Mouse (Mus musculus): ENCODE measurements around the gene Hist1h1t. TPM values are rescaled to one million over a fixed set of nuclear protein-coding genes. Genes with fewer than 3 reads are reported as not detected.

Hist1h1t gene
- polyA plus RNA-seq, 1 experiment from 2014 or later = not detected

DNA sequence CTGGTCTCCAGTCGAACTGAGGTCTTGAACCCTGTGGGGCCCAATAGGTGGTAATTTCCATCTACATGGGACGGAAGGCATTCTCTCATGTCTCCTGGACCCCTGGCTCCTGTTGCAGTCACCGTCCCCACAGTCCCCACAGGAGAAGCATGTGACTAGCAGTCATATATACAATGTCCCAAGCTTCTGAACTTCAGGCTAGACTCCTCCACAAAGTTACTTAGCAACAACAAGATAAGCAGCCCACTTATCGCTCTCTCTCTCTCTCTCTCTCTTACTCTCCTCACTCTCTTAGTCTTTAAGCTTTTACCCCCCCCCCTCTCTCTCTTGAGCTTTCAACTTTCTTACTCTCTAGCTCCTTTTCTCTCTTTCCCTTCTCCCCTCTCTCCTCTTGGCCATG, 28.6 kb downstream of the Hist1h1t start:
- no peak overlapping the region for H3K4me2 ChIP-seq (ENCODE audit: low read length)

DNA sequence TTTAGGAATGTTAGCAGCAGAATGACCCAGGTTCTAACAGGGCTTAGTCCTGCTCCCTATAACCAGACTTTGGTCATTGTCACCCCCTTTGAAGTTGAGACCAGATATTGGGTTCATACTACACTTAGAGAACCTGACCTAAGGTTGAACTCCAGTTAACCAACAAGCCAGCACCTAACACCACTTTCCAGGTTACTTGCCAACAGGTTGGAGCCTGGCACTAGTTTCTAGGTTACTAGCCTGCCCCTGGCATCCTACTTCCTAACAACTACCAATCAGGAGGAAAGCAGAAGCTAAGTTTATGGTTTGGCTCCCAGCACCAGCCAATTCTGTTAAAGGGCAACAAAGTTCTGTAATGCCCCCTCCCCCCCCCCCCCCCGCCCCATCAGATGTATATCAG, 29.6 kb downstream of the Hist1h1t start:
- no peaks in the 10 kb centered on the region for H3K36me3 ChIP-seq (ENCODE audit: control insufficient read depth, insufficient read depth, low read length)
- ATAC-seq = no peak
- H3K27ac ChIP-seq (ENCODE audit: low read depth, low read length) = no peak overlapping the region
- no peak for DNase-seq (ENCODE audit: low spot score)
- no peak overlapping the region for H3K9ac ChIP-seq (ENCODE audit: low read length)
- no peak overlapping the region for H3K4me2 ChIP-seq (ENCODE audit: low read length)
- H3K4me3 ChIP-seq (ENCODE audit: low read depth, low read length) = no peak overlapping the region
- WGBS = 20% methylated on average over 1 of the region's 1 CpGs
- no peaks in the 10 kb centered on the region for H3K27me3 ChIP-seq (replicated peaks; ENCODE audit: control insufficient read depth, insufficient read depth, low read length)
- H3K9me3 ChIP-seq (replicated peaks; ENCODE audit: control insufficient read depth, low read length) = no peaks in the 10 kb centered on the region
- no peaks in the 10 kb centered on the region for H3K4me1 ChIP-seq (ENCODE audit: control insufficient read depth, insufficient read depth, low read length)

More for the DNA sequence above, 28.6 kb downstream of the Hist1h1t start:
- Histone ChIP-seq H3K4me1 (ENCODE audit: control insufficient read depth, insufficient read depth, low read length) (no peaks in the 10 kb centered on the region), H3K9ac (ENCODE audit: low read length) (no peak overlapping the region), H3K36me3 (ENCODE audit: control insufficient read depth, insufficient read depth, low read length) (no peaks in the 10 kb centered on the region), H3K27ac (ENCODE audit: low read depth, low read length) (no peak overlapping the region), H3K27me3 (replicated peaks; ENCODE audit: control insufficient read depth, insufficient read depth, low read length) (no peaks in the 10 kb centered on the region), H3K4me3 (ENCODE audit: low read depth, low read length) (no peak overlapping the region), H3K9me3 (replicated peaks; ENCODE audit: control insufficient read depth, low read length) (no peaks in the 10 kb centered on the region)
- DNase-seq (ENCODE audit: low spot score) (no peak), ATAC-seq (no peak)
- 92% methylated on average over 4 of the region's 4 CpGs for WGBS

DNA sequence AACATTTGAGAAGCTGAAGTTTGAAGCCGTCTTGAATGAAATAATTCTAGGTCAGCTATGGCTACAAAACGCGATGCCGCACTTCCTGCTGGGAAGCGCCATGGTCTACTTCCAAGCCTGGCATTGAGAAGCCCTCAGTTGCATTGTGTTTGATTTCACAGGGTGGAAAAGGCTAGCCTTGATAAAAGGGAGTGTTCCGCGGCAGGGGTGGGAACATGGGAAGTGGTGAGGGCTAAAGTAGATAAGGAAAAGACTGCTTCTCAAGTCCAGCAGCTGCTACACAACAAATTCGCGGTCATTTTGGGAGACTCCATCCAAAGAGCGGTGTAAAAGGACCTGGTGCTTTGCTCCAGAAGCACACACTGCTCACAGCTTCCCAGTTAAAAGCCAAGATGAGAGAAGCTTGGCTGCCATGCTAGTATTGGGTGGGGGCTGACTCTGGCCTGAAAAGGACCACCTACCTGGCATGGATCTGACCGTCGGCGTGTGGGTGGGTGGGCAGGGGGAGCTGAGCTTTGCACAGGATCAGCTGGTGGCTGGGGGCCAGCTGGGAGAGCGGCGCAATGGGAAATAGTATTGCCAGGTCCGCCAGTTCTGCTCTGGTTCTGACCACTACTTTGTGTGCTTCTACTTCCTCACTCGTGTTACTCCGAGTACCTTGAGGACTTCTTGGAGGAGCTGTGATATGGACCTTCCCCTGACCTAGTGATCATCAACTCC, 33.0 kb downstream of the Hist1h1t start:
- no peak overlapping the region for H3K4me2 ChIP-seq (ENCODE audit: low read length)
- DNase-seq (ENCODE audit: low spot score) (no peak), ATAC-seq (no peak)
- H3K9ac ChIP-seq (ENCODE audit: low read length) = no peak overlapping the region
- H3K36me3 ChIP-seq (ENCODE audit: control insufficient read depth, insufficient read depth, low read length) = no peaks in the 10 kb centered on the region
- H3K27me3 ChIP-seq (replicated peaks; ENCODE audit: control insufficient read depth, insufficient read depth, low read length) = no peaks in the 10 kb centered on the region
- H3K27ac ChIP-seq (ENCODE audit: low read depth, low read length) = no peak overlapping the region; the same call in 1 of the 2 replicates
- 90% methylated on average over 18 of the region's 18 CpGs for WGBS
- no peaks in the 10 kb centered on the region for H3K4me1 ChIP-seq (ENCODE audit: control insufficient read depth, insufficient read depth, low read length)
- H3K9me3 ChIP-seq (replicated peaks; ENCODE audit: control insufficient read depth, low read length) = no peaks in the 10 kb centered on the region
- H3K4me3 ChIP-seq (ENCODE audit: low read depth, low read length) = no peak overlapping the region

DNA sequence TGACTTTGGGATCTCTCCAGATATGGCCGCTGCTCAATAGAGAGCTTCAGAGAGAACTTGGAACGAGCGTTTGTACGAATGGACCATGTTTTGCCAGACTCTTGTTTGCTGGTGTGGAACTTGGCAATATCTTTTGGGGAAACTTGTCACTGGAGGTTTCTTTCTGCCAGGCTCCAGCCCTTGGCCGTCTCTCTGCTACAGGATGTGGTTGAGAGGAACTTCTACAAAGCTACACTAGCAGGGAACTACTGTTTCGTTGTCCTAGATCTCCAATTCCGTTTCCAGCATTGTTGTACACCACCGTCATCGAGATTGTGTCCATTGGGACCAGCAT, 33.5 kb downstream of the Hist1h1t start:
- H3K4me3 ChIP-seq (ENCODE audit: low read depth, low read length) = no peak overlapping the region
- WGBS = 96% methylated on average over 9 of the region's 9 CpGs

DNA sequence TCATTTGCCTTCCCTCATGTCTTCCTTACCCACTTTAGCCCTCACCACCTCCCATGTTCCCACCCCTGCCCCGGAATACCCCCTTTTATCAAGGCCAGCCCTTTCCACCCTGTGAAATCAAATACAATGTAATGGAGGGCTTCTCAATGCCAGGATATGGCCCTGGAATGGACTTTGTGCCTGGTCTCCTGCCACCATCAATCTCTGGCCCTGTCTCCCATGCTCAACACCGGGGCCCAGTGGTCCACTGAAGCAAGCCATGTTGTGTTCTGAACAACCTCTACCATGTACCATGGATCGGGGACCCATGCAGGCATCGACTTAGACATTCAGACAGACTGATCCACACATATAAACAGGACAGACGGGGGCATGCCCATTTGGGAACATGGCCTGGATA, 34.1 kb downstream of the Hist1h1t start:
- no peak for ATAC-seq
- Histone ChIP-seq H3K36me3 (ENCODE audit: control insufficient read depth, insufficient read depth, low read length) (no peaks in the 10 kb centered on the region), H3K4me2 (ENCODE audit: low read length) (no peak overlapping the region), H3K9ac (ENCODE audit: low read length) (no peak overlapping the region), H3K27me3 (replicated peaks; ENCODE audit: control insufficient read depth, insufficient read depth, low read length) (no peaks in the 10 kb centered on the region), H3K4me3 (ENCODE audit: low read depth, low read length) (no peak overlapping the region), H3K27ac (ENCODE audit: low read depth, low read length) (no peak overlapping the region), H3K9me3 (replicated peaks; ENCODE audit: control insufficient read depth, low read length) (no peaks in the 10 kb centered on the region), H3K4me1 (ENCODE audit: control insufficient read depth, insufficient read depth, low read length) (no peaks in the 10 kb centered on the region)
- WGBS = 91% methylated on average over 5 of the region's 5 CpGs
- no peak for DNase-seq (ENCODE audit: low spot score)

More for the DNA sequence above, 33.5 kb downstream of the Hist1h1t start:
- Histone ChIP-seq H3K36me3 (ENCODE audit: control insufficient read depth, insufficient read depth, low read length) (no peaks in the 10 kb centered on the region), H3K27ac (ENCODE audit: low read depth, low read length) (no peak overlapping the region; the same call in 1 of the 2 replicates), H3K9ac (ENCODE audit: low read length) (no peak overlapping the region), H3K27me3 (replicated peaks; ENCODE audit: control insufficient read depth, insufficient read depth, low read length) (no peaks in the 10 kb centered on the region), H3K4me1 (ENCODE audit: control insufficient read depth, insufficient read depth, low read length) (no peaks in the 10 kb centered on the region), H3K4me2 (ENCODE audit: low read length) (no peak overlapping the region), H3K9me3 (replicated peaks; ENCODE audit: control insufficient read depth, low read length) (no peaks in the 10 kb centered on the region)
- no peak for ATAC-seq
- no peak for DNase-seq (ENCODE audit: low spot score)

DNA sequence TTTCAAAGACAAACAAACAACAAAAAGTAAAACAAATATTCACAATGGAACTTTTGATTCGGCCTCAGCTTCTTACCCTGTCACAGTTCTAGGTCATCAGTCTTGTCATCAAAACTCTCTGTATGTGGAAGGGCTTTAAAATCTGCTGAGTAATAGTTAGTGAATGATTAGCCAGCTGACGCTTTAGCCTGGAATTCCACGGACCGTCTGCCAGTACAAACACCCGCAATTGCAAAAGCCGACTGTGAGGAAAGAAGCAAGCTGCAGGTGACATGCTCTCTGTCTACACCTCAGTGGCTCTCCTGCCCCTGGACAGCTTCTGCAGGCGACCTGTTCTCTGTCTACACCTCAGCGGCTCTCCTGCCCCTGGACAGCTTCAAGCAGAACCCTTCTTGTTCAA, 34.9 kb downstream of the Hist1h1t start:
- Histone ChIP-seq H3K4me1 (ENCODE audit: control insufficient read depth, insufficient read depth, low read length) (no peaks in the 10 kb centered on the region), H3K9me3 (replicated peaks; ENCODE audit: control insufficient read depth, low read length) (no peaks in the 10 kb centered on the region), H3K9ac (ENCODE audit: low read length) (no peak overlapping the region), H3K4me3 (ENCODE audit: low read depth, low read length) (no peak overlapping the region), H3K27me3 (replicated peaks; ENCODE audit: control insufficient read depth, insufficient read depth, low read length) (no peaks in the 10 kb centered on the region), H3K4me2 (ENCODE audit: low read length) (no peak overlapping the region), H3K27ac (ENCODE audit: low read depth, low read length) (no peak overlapping the region), H3K36me3 (ENCODE audit: control insufficient read depth, insufficient read depth, low read length) (no peaks in the 10 kb centered on the region)
- ATAC-seq (no peak), DNase-seq (ENCODE audit: low spot score) (no peak)
- 59% methylated on average over 8 of the region's 8 CpGs for WGBS

DNA sequence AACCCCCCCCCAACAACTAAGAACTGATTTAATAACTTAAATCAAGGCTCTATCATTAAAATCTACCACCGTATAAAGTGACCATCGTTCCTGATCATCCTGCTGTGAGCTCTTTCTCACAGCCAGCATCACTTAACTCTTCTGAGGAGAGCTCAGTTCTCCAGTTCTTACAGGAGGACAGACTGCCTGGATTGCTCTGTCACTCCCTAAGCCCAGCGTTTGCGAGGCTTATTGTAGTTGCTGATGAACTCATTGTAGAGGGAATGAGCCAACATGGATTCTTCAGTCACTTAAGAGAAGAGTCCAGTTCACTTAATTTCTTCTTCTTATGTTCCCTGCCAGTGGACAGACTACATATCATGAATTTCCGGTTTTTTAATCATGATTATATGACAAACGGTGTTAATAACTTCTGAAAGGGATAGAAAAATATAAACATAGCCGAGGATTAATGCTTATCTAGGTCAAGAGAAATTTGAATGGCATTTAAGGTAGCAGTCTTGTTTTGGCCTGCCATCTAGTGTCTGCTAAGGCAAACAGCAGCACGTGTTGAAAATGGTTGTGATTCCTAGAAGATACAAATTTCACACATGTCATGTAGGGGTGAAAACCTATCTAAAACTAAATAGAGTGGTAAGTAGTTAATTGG, 36.7 kb downstream of the Hist1h1t start:
- WGBS = 23% methylated on average over 8 of the region's 8 CpGs
- no peak overlapping the region for H3K4me3 ChIP-seq (ENCODE audit: low read depth, low read length)
- H3K27me3 ChIP-seq (replicated peaks; ENCODE audit: control insufficient read depth, insufficient read depth, low read length) = no peaks in the 10 kb centered on the region
- no peaks in the 10 kb centered on the region for H3K9me3 ChIP-seq (replicated peaks; ENCODE audit: control insufficient read depth, low read length)
- ATAC-seq (peak; percentile 55; the same call in 1 of the 2 replicates), DNase-seq (ENCODE audit: low spot score) (peak; percentile 75)
- H3K4me2 ChIP-seq (ENCODE audit: low read length) = no peak overlapping the region
- no peaks in the 10 kb centered on the region for H3K36me3 ChIP-seq (ENCODE audit: control insufficient read depth, insufficient read depth, low read length)
- H3K27ac ChIP-seq (ENCODE audit: low read depth, low read length) = no peak overlapping the region
- H3K4me1 ChIP-seq (ENCODE audit: control insufficient read depth, insufficient read depth, low read length) = no peaks in the 10 kb centered on the region
- H3K9ac ChIP-seq (ENCODE audit: low read length) = no peak overlapping the region

DNA sequence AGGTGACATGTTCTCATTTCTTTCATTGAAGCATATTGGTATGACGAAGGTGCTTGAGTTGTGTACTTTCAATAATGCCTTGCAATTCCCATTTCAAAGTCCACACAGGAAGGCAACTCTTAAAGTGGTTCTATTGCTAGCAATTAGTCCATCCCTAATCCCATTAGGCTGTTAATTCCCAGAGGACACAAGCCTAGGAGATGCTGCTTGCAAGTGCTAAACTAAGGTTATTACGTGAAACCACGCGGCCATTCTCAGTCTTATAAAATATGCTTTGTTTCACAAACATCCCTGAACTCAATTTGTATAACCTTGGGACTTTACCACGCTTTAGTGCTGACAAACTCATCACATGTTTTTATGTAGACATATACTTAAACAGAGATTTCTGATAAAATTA, 41.5 kb downstream of the Hist1h1t start:
- peaks cover 6% of the 10 kb centered on the region; the same call in 1 of the 2 replicates for H3K4me1 ChIP-seq (ENCODE audit: control insufficient read depth, insufficient read depth, low read length)
- H3K27me3 ChIP-seq (replicated peaks; ENCODE audit: control insufficient read depth, insufficient read depth, low read length) = no peaks in the 10 kb centered on the region
- no peaks in the 10 kb centered on the region for H3K36me3 ChIP-seq (ENCODE audit: control insufficient read depth, insufficient read depth, low read length)
- DNase-seq (ENCODE audit: low spot score) (no peak), ATAC-seq (no peak)
- H3K9ac ChIP-seq (ENCODE audit: low read length) = no peak overlapping the region
- no peak overlapping the region for H3K27ac ChIP-seq (ENCODE audit: low read depth, low read length)
- 82% methylated on average over 5 of the region's 5 CpGs for WGBS
- no peak overlapping the region for H3K4me2 ChIP-seq (ENCODE audit: low read length)
- no peaks in the 10 kb centered on the region for H3K9me3 ChIP-seq (replicated peaks; ENCODE audit: control insufficient read depth, low read length)
- no peak overlapping the region for H3K4me3 ChIP-seq (ENCODE audit: low read depth, low read length)

DNA sequence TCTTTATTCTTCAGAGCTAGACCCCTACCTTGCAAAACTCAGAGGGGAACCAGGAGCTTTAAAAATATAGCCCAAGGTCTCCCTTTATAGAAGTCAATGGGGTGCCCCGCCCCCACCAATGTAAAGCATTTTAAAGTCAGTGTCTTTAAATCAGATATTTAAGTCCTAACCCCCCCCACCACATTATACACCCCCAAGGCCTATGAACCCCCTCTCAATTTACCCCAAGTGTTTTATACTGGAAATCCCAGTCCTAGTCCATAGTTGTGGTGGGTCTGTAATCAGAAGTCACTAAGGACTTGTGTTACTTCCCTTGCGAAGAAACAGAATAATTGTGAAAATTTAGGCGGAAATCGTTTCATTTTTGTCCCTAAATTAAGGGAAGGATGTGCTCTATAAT, 42.4 kb downstream of the Hist1h1t start:
- no peaks in the 10 kb centered on the region for H3K27me3 ChIP-seq (replicated peaks; ENCODE audit: control insufficient read depth, insufficient read depth, low read length)
- H3K4me2 ChIP-seq (ENCODE audit: low read length) = peak overlapping the region; percentile 77
- peak overlapping the region; percentile 76; the same call in 1 of the 2 replicates for H3K9ac ChIP-seq (ENCODE audit: low read length)
- no peak for ATAC-seq
- 21% methylated on average over 4 of the region's 4 CpGs for WGBS
- no peaks in the 10 kb centered on the region for H3K9me3 ChIP-seq (replicated peaks; ENCODE audit: control insufficient read depth, low read length)
- DNase-seq (ENCODE audit: low spot score) = peak; percentile 42
- no peak overlapping the region for H3K4me3 ChIP-seq (ENCODE audit: low read depth, low read length)
- peaks cover 6% of the 10 kb centered on the region; the same call in 1 of the 2 replicates for H3K4me1 ChIP-seq (ENCODE audit: control insufficient read depth, insufficient read depth, low read length)
- peak overlapping the region; percentile 45; the same call in 1 of the 2 replicates for H3K27ac ChIP-seq (ENCODE audit: low read depth, low read length)
- H3K36me3 ChIP-seq (ENCODE audit: control insufficient read depth, insufficient read depth, low read length) = no peaks in the 10 kb centered on the region

All from forebrain, embryonic 14.5 days (tissue).